Mouse (Mus musculus) large intestine, adult 2 months (tissue): ENCODE measurements around the gene Ipo13. TPM values are rescaled to one million over a fixed set of nuclear protein-coding genes. Genes with fewer than 3 reads are reported as not detected.

Experiments
- DNase-seq: peaks from one replicate; pipeline ENCODE4 v3.0.0-alpha.2; 2012; ENCODE audit warnings: low read depth, low spot score
- WGBS: fragments of 180-500 bp; shearing (Covaris S2); methylation state at CpG from one replicate; pipeline ENCODE4 v1.1.7; 2018; 5-methylcytosine and 5-hydroxymethylcytosine counted together
- polyA plus RNA-seq: library from polyadenylated mRNA; depleted of rRNA; stranded (reverse); fragments of >200 nt; gene quantifications from 2 replicates; pipeline ENCODE4 v1.2.3, GENCODE M21; 2012

The Ipo13 gene
- polyA plus RNA-seq, 1 experiment, result 41.0 TPM

DNA sequence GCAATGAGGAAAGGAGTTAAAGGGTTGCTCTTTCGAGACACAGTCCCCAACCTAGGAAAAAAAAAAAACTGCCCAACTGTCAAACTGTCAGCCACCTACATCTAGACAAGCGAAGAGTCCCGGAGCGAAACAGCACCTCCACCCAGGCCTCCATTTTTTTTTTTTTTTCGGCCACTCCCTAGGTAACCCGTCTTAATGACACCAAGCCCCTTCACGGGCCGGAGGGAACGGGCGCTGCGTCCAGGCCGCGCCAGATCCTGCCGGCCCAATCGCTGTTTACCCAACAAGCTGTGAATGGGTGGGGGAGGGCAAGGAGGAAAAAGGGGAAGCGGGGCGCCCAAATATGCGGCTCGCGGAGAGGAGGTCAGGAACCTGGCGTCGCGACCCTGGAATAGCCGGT lies 28.2 kb downstream of the Ipo13 start:
- WGBS, result 1% methylated on average over 24 of the region's 24 CpGs
- DNase-seq, result no peak

DNA sequence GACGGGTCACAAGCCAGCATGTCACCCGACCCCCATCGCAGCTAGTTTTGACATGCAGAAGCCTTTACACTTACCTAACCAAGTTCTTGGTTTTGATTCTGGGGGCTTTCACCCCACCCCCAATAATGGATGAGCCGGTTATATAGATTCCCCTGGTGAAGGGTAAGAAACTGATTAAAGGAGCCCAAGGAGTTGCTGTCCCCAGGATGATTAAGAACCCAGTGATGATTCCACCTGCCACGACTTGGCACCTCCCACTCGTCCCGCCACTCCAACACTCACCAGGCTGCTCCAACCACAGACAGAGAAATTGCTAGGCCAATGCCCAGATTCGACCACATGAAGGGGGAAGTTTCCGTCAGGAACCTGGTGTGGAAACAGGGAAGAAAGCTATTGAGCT lies 28.8 kb downstream of the Ipo13 start:
- DNase-seq, result no peak
- WGBS, result 83% methylated on average over 9 of the region's 9 CpGs

DNA sequence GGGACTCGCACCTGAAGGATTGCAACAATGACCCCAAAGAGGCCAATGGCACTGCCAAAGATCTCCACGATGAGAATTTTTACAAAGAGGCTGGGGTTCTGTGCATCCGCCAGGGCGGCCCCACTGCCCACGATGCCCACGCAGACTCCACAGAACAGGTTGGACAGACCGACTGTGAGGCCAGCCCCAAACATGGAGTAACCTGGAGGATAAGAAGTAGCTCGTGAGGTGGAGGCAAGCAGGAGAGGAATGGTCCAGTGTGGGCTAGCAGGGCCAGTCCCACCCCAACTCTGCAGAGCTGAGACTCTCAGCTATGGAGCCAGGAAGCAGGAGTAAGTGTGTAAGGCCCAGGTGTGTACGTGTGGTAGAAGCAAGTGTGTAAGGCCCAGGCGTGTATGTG lies 29.7 kb downstream of the Ipo13 start:
- no peak for DNase-seq
- WGBS, result 95% methylated on average over 10 of the region's 10 CpGs

DNA sequence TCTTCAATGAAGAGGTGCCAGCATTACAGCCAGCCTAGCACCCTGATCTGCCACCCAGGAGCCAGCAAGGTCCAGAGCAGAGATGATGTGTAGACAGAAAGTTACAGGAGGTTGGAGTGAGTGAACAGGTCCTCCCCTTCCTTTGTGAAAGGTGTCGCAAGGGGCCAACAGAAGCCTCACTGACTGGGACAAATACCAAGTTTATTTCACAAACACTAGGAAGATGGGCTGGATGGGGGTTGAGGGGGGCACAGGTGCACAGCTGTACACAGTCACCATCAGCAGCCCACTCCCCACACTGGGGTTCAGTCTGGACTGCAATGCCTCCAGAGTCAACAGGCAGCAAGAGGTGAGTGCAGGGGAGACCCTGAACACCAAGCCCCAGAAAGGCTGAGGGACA lies 30.7 kb downstream of the Ipo13 start:
- no peak for DNase-seq
- 100% methylated on average over 1 of the region's 1 CpGs for WGBS

DNA sequence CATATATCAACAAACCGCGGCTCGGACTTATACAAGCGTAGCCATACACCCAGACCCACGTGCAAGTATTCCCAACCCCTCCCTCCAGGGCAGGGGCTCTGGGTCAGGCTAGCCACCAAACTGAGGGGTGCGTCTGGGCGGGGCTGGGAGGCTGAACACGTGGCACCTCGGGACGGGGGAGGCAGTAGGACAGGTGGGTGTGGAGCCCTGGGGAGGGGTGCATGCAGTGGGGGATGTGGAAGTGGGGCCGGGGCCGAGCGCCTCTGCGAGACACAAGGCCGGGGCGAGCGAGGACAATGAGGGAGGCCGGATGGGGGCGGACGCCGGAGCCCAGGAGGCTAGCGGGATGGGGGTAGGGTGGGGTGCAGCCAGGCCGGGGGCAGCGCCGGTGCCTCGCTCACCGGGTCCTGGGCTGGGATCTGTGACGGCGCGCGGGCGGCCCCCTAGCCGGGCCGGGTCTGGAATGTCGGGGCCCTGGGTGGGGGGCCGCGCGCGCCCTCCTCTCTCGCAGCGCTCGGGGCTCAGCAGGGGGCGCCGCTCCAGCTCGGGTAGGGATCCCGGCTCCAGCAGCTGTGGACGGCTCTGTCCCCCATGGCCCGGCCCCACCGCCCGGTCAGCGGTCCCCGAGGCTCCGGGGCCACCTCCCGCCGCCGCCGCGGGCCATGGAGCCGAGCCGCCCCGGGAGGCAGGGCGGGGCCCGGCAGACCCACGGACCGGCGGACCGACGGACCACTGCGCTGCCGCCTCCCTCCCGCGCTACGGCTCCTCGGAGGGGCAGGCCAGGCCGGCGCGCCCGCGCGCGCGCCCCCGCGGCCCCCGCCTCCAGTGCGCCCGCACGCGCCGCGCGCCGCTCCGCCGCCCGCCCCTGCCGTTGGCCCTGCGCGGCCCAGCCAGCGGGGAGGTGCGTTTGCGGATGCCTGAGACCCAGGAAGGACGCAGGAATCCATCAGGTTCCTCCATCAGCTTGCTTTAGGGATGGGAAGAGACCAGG lies 31.8 kb downstream of the Ipo13 start, which contains the start of gene B4galt2:
Gene B4galt2 (minus strand): TSS at position 787 of the 991 bp plus-strand sequence.
- WGBS, result 3% methylated on average over 95 of the region's 103 CpGs
- no peak for DNase-seq

DNA sequence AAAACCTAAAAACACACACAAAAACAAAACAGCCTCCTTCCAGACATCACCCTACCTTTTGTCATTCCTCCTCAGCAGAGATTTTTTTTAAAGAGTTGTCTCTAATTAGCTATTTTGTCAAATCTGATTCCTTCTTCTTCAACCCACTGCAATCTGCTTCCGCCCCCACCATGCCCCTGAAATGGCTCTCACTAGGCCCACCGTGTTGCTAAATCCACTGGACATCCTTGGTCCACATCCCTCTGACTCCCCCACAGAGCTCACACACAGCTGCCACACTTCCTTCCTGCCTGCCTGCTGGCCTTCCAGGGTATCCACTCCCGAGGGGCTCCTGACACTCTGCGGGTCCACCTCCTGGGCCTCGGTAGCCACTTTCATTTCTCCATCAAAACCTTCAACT lies 36.1 kb downstream of the Ipo13 start:
- DNase-seq, result no peak
- 84% methylated on average over 5 of the region's 5 CpGs for WGBS

DNA sequence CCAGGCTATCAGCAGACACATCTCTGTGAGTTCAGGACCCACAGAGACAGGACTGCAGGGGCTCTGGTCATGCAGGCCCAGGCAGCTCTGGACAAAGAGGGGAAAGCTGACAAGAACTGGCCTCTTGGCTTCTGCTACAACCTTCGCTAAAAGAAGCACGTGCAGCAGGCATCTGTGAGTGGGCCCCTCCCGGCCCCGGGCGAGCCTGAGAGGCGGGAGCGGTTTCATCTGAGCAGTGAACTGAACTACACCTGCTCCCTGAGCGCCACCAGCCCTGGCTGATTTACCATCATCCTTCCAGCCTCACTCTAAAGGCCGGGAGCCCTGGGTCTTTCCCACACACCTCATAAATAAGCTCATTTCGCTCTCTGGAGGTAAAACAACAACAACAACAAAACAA lies 36.5 kb downstream of the Ipo13 start:
- 40% methylated on average over 10 of the region's 10 CpGs for WGBS
- DNase-seq, result no peak

DNA sequence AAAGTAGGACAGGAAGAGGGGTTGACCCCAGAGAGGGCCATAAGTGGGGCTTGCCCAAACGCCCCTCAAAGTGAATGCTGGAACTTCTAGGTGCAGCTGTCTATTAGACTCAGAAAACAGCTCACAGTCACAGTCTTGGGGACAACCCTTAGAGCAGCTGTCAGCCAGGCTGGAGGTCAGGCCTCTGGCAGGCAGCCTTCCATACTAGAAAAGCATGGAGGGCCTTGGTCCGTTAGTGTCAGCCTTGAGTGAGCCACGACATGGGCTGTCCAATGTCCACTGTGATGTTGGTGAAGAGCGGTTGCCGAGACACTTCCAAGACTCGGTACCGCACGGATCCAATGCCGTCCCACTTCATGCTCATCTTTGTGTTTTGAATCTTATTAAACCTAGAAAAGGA lies 41.2 kb downstream of the Ipo13 start:
- DNase-seq, result no peak
- 93% methylated on average over 9 of the region's 9 CpGs for WGBS

DNA sequence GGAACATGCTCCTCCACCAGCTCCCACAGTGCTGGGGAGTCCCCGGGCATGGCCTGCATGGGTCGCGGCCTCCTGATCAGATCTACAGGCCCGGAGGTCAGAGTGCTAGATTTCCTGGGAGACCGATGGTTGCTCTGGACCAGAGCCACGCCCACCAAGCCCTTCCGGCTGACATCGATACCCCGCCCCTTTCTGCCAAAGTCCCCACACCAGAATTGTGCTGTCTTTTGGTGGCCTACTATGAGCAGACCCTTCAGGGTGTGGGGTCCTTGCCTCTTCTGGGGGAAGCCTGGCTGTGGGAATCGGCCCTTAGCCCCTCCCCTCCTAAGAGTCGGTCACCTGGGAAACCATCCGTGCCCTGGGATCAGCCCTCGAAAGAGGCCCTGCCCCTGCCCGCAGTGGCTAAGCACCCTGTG lies 42.3 kb downstream of the Ipo13 start, which contains the start of gene Ccdc24:
Gene Ccdc24 (minus strand): TSS at position 87 of the 416 bp plus-strand sequence.
- no peak for DNase-seq
- 10% methylated on average over 14 of the region's 14 CpGs for WGBS

DNA sequence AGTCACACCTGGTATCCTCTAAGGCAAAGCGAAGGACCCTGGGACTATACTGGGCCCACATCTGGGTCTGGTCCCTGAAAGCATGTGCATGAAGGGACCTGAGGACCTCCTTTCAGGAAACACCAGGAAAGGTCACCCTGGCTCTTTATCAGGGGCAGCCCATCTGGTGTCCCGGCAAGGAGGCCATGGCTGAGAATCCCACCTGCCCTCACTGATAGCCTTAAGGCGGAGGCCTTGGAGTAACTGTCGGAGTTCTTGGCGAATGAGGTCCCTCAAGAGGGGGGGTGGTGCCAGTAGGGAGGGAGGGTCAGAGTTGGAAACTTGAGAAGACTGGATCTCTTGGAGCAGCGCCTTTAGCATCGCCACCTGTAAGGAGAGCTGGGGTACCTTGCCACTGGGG lies 43.0 kb downstream of the Ipo13 start:
- 76% methylated on average over 7 of the region's 7 CpGs for WGBS

DNA sequence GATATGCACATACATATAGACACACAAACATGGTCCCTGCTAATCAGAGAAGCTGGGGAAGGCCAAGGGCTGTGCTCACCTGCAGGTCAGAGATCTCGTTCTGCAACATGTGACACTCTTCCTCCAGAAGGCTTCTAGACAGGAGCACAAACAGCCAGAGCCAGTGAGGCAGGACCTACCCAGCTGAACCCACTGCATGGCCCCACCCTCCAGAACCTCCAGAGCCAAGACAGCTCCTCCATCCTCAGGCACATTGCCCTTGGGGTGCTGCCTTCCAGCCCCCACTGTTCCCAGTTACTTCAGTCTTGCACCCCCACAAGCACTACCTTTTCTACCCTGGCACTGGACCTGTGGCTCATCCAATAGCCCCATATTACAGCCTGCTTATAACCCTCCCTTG lies 44.4 kb downstream of the Ipo13 start:
- no peak for DNase-seq
- 50% methylated on average over 1 of the region's 1 CpGs for WGBS

More for the DNA sequence above, 43.0 kb downstream of the Ipo13 start:
- DNase-seq, result no peak

DNA sequence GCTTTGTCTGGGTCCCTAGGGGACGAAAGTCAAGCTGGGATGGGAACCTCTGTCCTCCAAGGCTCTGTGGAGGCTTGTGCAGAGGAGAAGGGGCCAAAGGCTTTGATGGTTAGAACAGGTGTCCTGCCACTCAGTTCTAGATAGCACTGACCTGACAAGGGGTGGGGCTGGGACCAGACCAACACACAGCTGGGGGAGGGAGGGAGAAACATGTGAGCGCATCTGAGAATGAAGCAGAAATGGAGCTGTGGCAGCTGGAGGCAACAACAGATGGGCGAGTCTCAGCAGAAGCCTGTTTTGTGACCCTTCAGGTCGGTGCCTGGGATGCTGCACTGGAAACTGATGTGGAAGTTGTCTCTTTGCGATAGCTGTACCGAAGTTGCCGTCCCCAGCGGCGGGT lies 45.5 kb downstream of the Ipo13 start:
- 73% methylated on average over 9 of the region's 9 CpGs for WGBS
- DNase-seq, result no peak

DNA sequence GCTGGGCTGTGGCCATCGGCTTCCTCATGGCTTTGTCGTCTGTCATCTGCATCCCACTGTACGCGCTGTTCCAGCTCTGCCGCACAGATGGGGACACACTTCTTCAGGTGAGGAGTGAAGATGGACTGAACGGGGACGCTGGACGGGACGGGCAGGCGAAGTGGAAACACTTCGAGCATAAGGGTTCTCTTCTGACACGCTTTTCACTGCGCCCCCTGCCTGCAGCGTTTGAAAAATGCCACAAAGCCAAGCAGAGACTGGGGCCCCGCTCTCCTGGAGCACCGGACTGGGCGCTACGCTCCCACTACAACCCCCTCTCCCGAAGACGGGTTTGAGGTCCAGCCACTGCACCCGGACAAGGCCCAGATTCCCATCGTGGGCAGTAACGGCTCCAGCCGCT lies 47.0 kb downstream of the Ipo13 start:
- DNase-seq, result no peak
- 21% methylated on average over 24 of the region's 24 CpGs for WGBS

DNA sequence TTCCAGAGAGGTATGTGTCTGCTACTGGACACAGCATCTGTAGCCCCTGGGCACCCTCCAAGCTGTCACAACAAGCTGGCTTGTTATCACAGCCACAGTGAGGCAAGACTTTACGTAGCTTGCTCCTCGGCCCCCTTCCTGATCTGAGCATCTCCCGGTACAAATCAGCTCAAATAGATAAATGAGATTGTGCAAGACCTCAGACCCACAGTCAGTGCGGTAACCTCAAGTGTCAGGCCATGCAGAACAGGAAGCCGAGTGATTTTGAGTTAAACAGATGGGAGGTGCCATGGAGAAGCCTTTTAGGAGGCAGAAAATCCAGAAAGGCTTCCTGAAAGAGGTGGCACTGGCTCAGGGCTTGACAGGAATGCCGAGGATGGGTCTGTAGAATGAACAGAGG lies 47.8 kb downstream of the Ipo13 start:
- WGBS, result 81% methylated on average over 6 of the region's 6 CpGs
- no peak for DNase-seq

DNA sequence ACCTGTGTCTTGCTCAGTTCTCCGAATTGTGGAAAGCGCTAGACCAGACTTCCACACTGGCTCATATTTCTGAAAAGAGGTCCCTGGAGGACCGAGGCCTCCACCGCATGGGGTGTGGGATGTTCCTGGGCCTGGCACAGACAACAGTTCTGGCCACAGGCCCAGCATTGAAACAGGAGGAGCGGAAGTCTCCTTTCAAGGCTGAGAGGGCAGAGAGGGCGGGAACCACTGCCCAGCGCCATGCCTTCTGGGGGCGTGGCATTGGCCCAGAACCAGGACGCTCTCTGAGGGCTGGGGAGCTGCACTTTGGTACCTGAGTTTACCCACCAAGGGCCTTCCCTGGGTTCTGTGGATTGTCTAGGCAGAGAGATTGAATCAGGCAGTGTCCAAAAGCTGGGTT lies 48.7 kb downstream of the Ipo13 start:
- DNase-seq, result peak; percentile 60
- WGBS, result 31% methylated on average over 9 of the region's 9 CpGs

DNA sequence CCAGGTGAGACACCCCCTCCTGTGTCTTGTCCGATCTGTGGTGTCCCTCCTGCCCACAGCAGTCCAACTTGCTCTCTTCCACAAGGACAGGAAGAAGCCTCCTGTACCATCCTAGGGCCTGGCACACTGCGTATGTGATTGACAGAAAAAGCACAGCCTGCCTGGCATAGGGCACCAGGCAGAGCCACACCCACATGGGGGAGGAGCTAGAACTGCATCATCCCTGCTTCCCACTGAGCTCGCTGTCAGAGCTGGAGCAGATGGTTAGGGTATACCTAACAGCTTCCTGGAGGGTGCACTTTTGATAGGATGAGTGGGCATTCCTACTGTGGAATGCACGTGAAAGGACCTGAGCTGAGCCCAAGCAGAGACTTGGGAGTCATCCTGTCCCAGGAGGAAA lies 52.0 kb downstream of the Ipo13 start:
- 65% methylated on average over 4 of the region's 4 CpGs for WGBS
- DNase-seq, result no peak

DNA sequence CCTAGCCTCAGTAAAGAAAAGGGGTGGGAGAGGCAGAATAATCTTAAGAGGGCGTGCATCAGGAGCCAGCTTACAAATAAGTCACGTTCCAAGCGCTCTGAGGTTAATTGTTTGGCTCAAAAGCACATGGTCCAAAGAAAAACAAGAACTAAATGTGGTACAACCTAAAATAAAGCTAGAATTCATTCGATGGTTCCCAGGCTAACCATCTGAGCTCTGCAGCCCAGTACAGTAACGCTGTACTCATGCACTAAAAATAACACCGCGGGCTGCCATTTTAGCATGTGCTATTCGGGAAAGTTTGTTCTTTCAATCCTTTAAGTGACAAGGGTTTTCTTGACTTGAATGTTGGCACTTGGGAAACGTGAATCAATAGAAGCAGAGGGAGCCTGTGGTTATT lies 54.2 kb downstream of the Ipo13 start:
- no peak for DNase-seq
- 86% methylated on average over 9 of the region's 9 CpGs for WGBS

DNA sequence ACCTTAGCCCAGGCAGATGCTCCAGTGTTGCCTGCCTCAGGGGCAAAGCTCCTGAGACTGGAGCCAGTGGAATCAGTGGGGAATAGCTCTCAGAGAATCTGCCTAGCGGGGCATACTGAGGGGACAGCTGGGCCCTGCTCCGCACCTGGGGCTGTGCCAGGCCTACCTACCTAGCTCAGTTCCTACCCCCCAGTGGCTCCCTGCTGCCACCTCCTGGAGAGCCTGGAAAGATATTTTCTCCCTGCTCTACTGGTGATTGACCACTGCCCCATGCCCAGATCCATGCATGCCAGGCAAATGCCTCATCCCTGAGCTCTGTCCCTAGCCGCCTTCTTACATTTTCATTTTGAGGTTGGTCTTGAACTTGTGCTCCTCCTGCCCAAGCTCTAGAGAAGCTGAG lies 56.0 kb downstream of the Ipo13 start:
- WGBS, result 43% methylated on average over 3 of the region's 3 CpGs
- no peak for DNase-seq

DNA sequence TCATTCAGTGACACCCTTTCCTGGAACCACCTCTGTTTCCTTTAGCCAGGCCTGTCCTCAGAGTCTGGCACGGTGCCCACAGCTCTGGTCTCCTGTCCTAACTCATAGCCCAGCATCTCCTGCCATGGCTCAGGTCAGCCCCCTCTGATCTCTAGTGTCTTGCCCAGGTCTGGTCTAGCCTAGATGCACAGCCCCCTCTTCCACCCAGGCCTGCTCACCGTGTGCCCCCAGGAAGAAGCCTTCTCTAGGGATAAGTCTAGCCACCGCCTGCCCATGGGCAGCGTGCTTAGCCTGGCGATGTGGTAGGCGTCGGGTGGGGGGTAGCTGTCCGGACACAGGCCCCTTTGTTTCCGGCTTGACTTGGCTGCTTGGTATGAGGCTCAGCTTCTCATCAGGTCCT lies 59.7 kb downstream of the Ipo13 start:
- DNase-seq, result no peak
- 93% methylated on average over 9 of the region's 9 CpGs for WGBS

DNA sequence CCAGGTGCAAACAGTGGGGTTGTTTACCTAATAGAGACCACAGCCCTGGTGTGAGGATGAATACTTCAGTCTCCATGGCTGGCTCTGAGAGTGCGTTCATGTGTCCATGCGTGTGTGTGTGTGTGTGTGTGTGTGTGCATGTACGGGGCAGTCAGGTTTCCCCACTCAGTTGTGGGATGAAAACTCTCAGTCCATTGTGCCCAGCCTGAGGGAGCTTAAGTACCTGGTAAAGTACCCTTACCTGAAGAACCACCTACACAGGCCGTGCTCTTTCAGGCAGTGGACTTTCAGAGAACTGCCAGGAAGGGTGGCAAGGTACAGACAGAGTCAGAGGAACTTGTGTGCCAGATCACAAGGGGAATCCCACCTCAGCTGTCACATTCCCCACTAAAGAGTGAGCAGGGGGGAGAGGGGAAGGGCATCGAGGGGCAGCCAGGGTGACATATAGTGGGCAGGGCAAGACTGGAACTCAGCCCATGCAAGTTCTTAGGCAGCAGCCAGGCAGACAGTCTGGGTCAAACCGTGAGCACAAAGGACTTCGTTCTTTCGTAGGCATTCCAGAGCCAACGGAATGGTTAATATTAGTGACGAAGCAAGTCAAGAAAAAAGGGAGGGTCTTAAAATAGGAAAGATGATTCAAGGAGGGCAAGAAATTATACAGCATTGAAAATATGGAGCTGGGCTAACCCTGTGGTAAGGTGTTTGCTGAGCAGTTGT lies 62.5 kb downstream of the Ipo13 start:
- no peak for DNase-seq

DNA sequence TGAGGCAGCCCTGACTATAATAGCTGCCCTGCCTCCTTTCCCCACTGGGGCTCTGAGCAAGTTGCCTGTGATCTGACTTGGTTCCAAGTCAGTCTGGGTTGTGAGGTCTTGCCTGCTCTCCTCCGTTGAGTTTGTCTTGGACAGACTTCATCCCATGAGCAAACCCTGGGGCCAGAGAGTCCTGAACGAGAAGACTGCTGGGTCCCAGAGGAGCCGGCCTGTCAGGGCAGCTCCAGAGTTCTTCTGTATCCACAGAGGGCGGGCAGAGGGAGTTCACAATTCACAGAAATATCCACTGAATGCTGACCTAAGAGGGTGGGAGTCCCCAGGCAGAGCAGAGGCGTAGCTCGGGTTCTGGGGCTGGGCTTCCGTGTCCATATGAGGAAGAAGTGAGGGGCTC lies 63.9 kb downstream of the Ipo13 start:
- DNase-seq, result no peak
- WGBS, result 86% methylated on average over 7 of the region's 7 CpGs

More for the DNA sequence above, 62.5 kb downstream of the Ipo13 start:
- 87% methylated on average over 10 of the region's 10 CpGs for WGBS
